Mouse (Mus musculus) lung, adult 2 months (tissue): Measurements from ENCODE around the gene Tnrc6c.

Experiments used
- CTCF ChIP-seq: fragments of 200-500 bp; IDR thresholded peaks from 2 replicates; pipeline ENCODE4 v1.5.1; 2011; ENCODE audit warnings: mild to moderate bottlenecking, low read length, control low read depth; ENCODE audit not compliant: insufficient read depth
- POLR2A ChIP-seq: fragments of 200-500 bp; IDR thresholded peaks from 2 replicates; pipeline ENCODE4 v1.6.1; 2011; ENCODE audit warnings: low read depth, mild to moderate bottlenecking, control low read depth, low read length, borderline replicate concordance; ENCODE audit errors: extremely low read depth

- TF ChIP-seq POLR2A (no peak), CTCF (no peak)
Observed at GRCm38 (mm10) chr11:117707238-117707637, 53.1 kb downstream of the Tnrc6c start.
